Mouse (Mus musculus): ENCODE data around the gene Dpm1. TPM values are rescaled to one million over a fixed set of nuclear protein-coding genes. Genes with fewer than 3 reads are reported as not detected.

Gene Dpm1
- polyA plus RNA-seq, 1 experiment from 2014 or later = 78.5 TPM

DNA sequence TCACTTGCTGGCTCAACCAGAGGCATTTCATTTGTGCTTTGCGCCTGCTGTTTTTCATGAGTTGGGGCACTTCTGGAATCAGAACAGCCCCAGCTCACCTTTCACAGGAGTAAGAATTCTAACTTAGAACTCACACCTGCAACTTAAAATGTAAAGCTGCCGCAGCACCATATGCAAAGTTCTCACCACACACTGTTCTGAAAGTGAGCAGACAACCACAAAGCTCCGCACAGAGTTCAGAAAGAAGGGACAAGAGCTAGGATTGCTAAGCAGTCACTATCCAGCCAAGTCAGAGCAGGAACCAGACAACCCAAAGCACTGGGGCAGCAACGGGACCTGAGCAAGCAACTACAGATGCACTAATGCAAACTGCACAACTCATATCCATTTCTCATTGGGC is 30.9 kb downstream of the Dpm1 start:
- H3K36me3 ChIP-seq (replicated peaks; ENCODE audit: control insufficient read depth, insufficient read depth, low read depth, low read length) = peaks cover 5% of the 10 kb centered on the region
- WGBS = 93% methylated on average over 4 of the region's 4 CpGs
- no peak for ATAC-seq (replicated peaks; ENCODE audit: insufficient number of reproducible peaks, low FRiP score, low TSS enrichment, low read depth)

GRCm38 (mm10) chr2:168198421-168198820 is 32.0 kb downstream of the Dpm1 start:
- H3K27ac ChIP-seq (replicated peaks; ENCODE audit: low read depth, low read length) = no peak overlapping the region
- ATAC-seq (replicated peaks; ENCODE audit: insufficient number of reproducible peaks, low FRiP score, low TSS enrichment, low read depth) = no peak
- WGBS = 98% methylated on average over 1 of the region's 1 CpGs
- H3K9me3 ChIP-seq (replicated peaks; ENCODE audit: control insufficient read depth, low read length) = no peaks in the 10 kb centered on the region
- no peak for DNase-seq (ENCODE audit: low spot score)
- peaks cover 3% of the 10 kb centered on the region for H3K36me3 ChIP-seq (replicated peaks; ENCODE audit: control insufficient read depth, insufficient read depth, low read depth, low read length)
- no peak overlapping the region for H3K4me2 ChIP-seq (ENCODE audit: low read depth, low read length)
- H3K27me3 ChIP-seq (ENCODE audit: control insufficient read depth, insufficient read depth, low read length) = no peaks in the 10 kb centered on the region
- H3K4me3 ChIP-seq (ENCODE audit: low read depth, low read length) = no peak overlapping the region
- H3K9ac ChIP-seq (replicated peaks; ENCODE audit: low read length) = no peak overlapping the region
- no peaks in the 10 kb centered on the region for H3K4me1 ChIP-seq (ENCODE audit: control insufficient read depth, insufficient read depth, low read length)

More for the DNA sequence above, 30.9 kb downstream of the Dpm1 start:
- Histone ChIP-seq H3K4me2 (ENCODE audit: low read depth, low read length) (no peak overlapping the region), H3K9ac (replicated peaks; ENCODE audit: low read length) (no peak overlapping the region), H3K4me3 (ENCODE audit: low read depth, low read length) (no peak overlapping the region), H3K4me1 (ENCODE audit: control insufficient read depth, insufficient read depth, low read length) (no peaks in the 10 kb centered on the region; the same call in 1 of the 2 replicates), H3K9me3 (replicated peaks; ENCODE audit: control insufficient read depth, low read length) (no peaks in the 10 kb centered on the region), H3K27me3 (ENCODE audit: control insufficient read depth, insufficient read depth, low read length) (no peaks in the 10 kb centered on the region), H3K27ac (replicated peaks; ENCODE audit: low read depth, low read length) (no peak overlapping the region)
- DNase-seq (ENCODE audit: low spot score) = no peak

DNA sequence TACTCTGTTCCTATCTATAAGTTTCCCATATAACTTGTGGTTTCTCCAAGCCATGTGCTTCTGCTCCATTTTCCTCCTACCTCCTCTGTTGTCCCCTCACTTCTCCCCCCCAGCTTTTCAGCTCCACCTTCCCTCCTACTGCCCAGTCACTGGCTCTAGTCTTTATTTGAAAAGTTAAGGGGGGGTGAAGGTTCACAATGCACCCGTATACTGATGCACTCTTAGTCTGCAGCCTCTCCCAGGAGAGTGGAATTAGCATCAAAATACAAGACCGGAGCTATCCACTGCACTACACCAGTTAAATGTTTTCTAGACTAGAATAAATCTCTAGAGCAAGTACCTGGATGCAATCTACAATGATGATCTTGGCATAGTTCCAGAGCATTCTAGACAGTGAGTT is 34.7 kb downstream of the Dpm1 start:
- Histone ChIP-seq H3K4me2 (ENCODE audit: low read depth, low read length) (no peak overlapping the region), H3K27me3 (ENCODE audit: control insufficient read depth, insufficient read depth, low read length) (no peaks in the 10 kb centered on the region), H3K4me1 (ENCODE audit: control insufficient read depth, insufficient read depth, low read length) (no peaks in the 10 kb centered on the region), H3K9ac (replicated peaks; ENCODE audit: low read length) (no peak overlapping the region), H3K36me3 (replicated peaks; ENCODE audit: control insufficient read depth, insufficient read depth, low read depth, low read length) (no peaks in the 10 kb centered on the region; the same call in 1 of the 2 replicates), H3K27ac (replicated peaks; ENCODE audit: low read depth, low read length) (no peak overlapping the region), H3K4me3 (ENCODE audit: low read depth, low read length) (no peak overlapping the region), H3K9me3 (replicated peaks; ENCODE audit: control insufficient read depth, low read length) (no peaks in the 10 kb centered on the region)
- ATAC-seq (replicated peaks; ENCODE audit: insufficient number of reproducible peaks, low FRiP score, low TSS enrichment, low read depth) (no peak), DNase-seq (ENCODE audit: low spot score) (no peak)
- 72% methylated on average over 2 of the region's 2 CpGs for WGBS

GRCm38 (mm10) chr2:168193685-168194084 is 36.7 kb downstream of the Dpm1 start:
- Histone ChIP-seq H3K4me2 (ENCODE audit: low read depth, low read length) (no peak overlapping the region), H3K27ac (replicated peaks; ENCODE audit: low read depth, low read length) (no peak overlapping the region), H3K9me3 (replicated peaks; ENCODE audit: control insufficient read depth, low read length) (no peaks in the 10 kb centered on the region), H3K27me3 (ENCODE audit: control insufficient read depth, insufficient read depth, low read length) (no peaks in the 10 kb centered on the region), H3K9ac (replicated peaks; ENCODE audit: low read length) (no peak overlapping the region), H3K36me3 (replicated peaks; ENCODE audit: control insufficient read depth, insufficient read depth, low read depth, low read length) (no peaks in the 10 kb centered on the region; the same call in 1 of the 2 replicates), H3K4me3 (ENCODE audit: low read depth, low read length) (no peak overlapping the region), H3K4me1 (ENCODE audit: control insufficient read depth, insufficient read depth, low read length) (no peaks in the 10 kb centered on the region)
- ATAC-seq (replicated peaks; ENCODE audit: insufficient number of reproducible peaks, low FRiP score, low TSS enrichment, low read depth) (no peak), DNase-seq (ENCODE audit: low spot score) (no peak)
- WGBS = 88% methylated on average over 2 of the region's 2 CpGs

- Histone ChIP-seq H3K9ac (replicated peaks; ENCODE audit: low read length) (no peak overlapping the region), H3K4me2 (ENCODE audit: low read depth, low read length) (no peak overlapping the region), H3K9me3 (replicated peaks; ENCODE audit: control insufficient read depth, low read length) (no peaks in the 10 kb centered on the region), H3K4me3 (ENCODE audit: low read depth, low read length) (no peak overlapping the region), H3K27me3 (ENCODE audit: control insufficient read depth, insufficient read depth, low read length) (no peaks in the 10 kb centered on the region), H3K36me3 (replicated peaks; ENCODE audit: control insufficient read depth, insufficient read depth, low read depth, low read length) (no peaks in the 10 kb centered on the region; the same call in 1 of the 2 replicates), H3K4me1 (ENCODE audit: control insufficient read depth, insufficient read depth, low read length) (no peaks in the 10 kb centered on the region), H3K27ac (replicated peaks; ENCODE audit: low read depth, low read length) (no peak overlapping the region)
- ATAC-seq (replicated peaks; ENCODE audit: insufficient number of reproducible peaks, low FRiP score, low TSS enrichment, low read depth) = no peak
- DNase-seq (ENCODE audit: low spot score) = no peak
- 98% methylated on average over 2 of the region's 2 CpGs for WGBS
Measured at GRCm38 (mm10) chr2:168191856-168192255, 38.5 kb downstream of the Dpm1 start.

GRCm38 (mm10) chr2:168175946-168176345 is 54.4 kb downstream of the Dpm1 start:
- Histone ChIP-seq H3K9ac (replicated peaks; ENCODE audit: low read length) (no peak overlapping the region), H3K27ac (replicated peaks; ENCODE audit: low read depth, low read length) (no peak overlapping the region), H3K4me1 (ENCODE audit: control insufficient read depth, insufficient read depth, low read length) (no peaks in the 10 kb centered on the region), H3K9me3 (replicated peaks; ENCODE audit: control insufficient read depth, low read length) (no peaks in the 10 kb centered on the region), H3K4me2 (ENCODE audit: low read depth, low read length) (no peak overlapping the region), H3K4me3 (ENCODE audit: low read depth, low read length) (no peak overlapping the region), H3K27me3 (ENCODE audit: control insufficient read depth, insufficient read depth, low read length) (no peaks in the 10 kb centered on the region), H3K36me3 (replicated peaks; ENCODE audit: control insufficient read depth, insufficient read depth, low read depth, low read length) (no peaks in the 10 kb centered on the region)
- no peak for DNase-seq (ENCODE audit: low spot score)
- ATAC-seq (replicated peaks; ENCODE audit: insufficient number of reproducible peaks, low FRiP score, low TSS enrichment, low read depth) = no peak
- 45% methylated on average over 7 of the region's 7 CpGs for WGBS

GRCm38 (mm10) chr2:168170167-168170685 is 60.2 kb downstream of the Dpm1 start:
- DNase-seq (ENCODE audit: low spot score) (peak; percentile 36), ATAC-seq (replicated peaks; ENCODE audit: insufficient number of reproducible peaks, low FRiP score, low TSS enrichment, low read depth) (peak; percentile 17; the same call in 1 of the 2 replicates)
- H3K27me3 ChIP-seq (ENCODE audit: control insufficient read depth, insufficient read depth, low read length) = no peaks in the 10 kb centered on the region
- H3K9ac ChIP-seq (replicated peaks; ENCODE audit: low read length) = no peak overlapping the region
- H3K4me2 ChIP-seq (ENCODE audit: low read depth, low read length) = peak overlapping the region; percentile 33; the same call in 1 of the 2 replicates
- H3K36me3 ChIP-seq (replicated peaks; ENCODE audit: control insufficient read depth, insufficient read depth, low read depth, low read length) = no peaks in the 10 kb centered on the region
- peak overlapping the region; percentile 83 for H3K27ac ChIP-seq (replicated peaks; ENCODE audit: low read depth, low read length)
- H3K4me3 ChIP-seq (ENCODE audit: low read depth, low read length) = no peak overlapping the region
- peaks cover 14% of the 10 kb centered on the region for H3K4me1 ChIP-seq (ENCODE audit: control insufficient read depth, insufficient read depth, low read length)
- 7% methylated on average over 13 of the region's 13 CpGs for WGBS
- no peaks in the 10 kb centered on the region for H3K9me3 ChIP-seq (replicated peaks; ENCODE audit: control insufficient read depth, low read length)

DNA sequence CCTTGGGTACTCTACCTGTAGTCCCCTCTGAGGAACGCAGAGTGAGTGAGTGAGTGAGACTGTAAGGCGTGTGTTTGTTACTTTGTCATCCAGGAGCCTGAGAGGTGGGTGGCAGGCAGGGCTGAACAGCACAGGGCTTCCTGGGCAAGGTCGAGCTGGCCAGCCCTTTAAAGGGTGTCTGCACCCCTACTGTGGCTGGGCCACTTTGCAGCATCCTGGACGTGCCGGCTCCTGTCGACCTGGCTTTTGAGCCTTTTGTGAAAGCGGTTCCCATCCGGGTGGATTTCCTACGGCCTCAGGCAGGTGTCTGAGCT is 60.6 kb downstream of the Dpm1 start:
- Histone ChIP-seq H3K4me1 (ENCODE audit: control insufficient read depth, insufficient read depth, low read length) (peaks cover 14% of the 10 kb centered on the region), H3K9me3 (replicated peaks; ENCODE audit: control insufficient read depth, low read length) (no peaks in the 10 kb centered on the region), H3K4me3 (ENCODE audit: low read depth, low read length) (no peak overlapping the region), H3K27me3 (ENCODE audit: control insufficient read depth, insufficient read depth, low read length) (no peaks in the 10 kb centered on the region), H3K9ac (replicated peaks; ENCODE audit: low read length) (no peak overlapping the region), H3K27ac (replicated peaks; ENCODE audit: low read depth, low read length) (peak overlapping the region; percentile 83), H3K4me2 (ENCODE audit: low read depth, low read length) (peak overlapping the region; percentile 33), H3K36me3 (replicated peaks; ENCODE audit: control insufficient read depth, insufficient read depth, low read depth, low read length) (no peaks in the 10 kb centered on the region)
- ATAC-seq (replicated peaks; ENCODE audit: insufficient number of reproducible peaks, low FRiP score, low TSS enrichment, low read depth) (peak; percentile 46; the same call in 1 of the 2 replicates), DNase-seq (ENCODE audit: low spot score) (peak; percentile 44)
- WGBS = under 1% methylated on average over 9 of the region's 9 CpGs
